Mouse (Mus musculus) megakaryocyte progenitor cell, adult 5-6 weeks (primary cell): ENCODE data around the gene 1700010B08Rik. TPM values are rescaled to one million over a fixed set of nuclear protein-coding genes. Genes with fewer than 3 reads are reported as not detected.

ENCODE experiments used
- ATAC-seq: replicated peaks from 2 replicates; pipeline ENCODE4 v1.8.0; 2016; ENCODE audit warnings: mild to moderate bottlenecking, moderate TSS enrichment, inconsistent platforms; ENCODE audit not compliant: poor library complexity
- total RNA-seq, 2 experiments: library from RNA; stranded (forward) in 1 of 2; stranded (reverse) in 1 of 2; fragments of 157-497, 149-512 nt in 1 of 2; fragments of 200-1000 nt in 1 of 2; gene quantifications; 2 replicates each; pipeline versions ENCODE4 v1.2.3 to v1.2.4; 2015 to 2017

The 1700010B08Rik gene
- total RNA-seq, 2 experiments from 2014 or later = not detected

DNA sequence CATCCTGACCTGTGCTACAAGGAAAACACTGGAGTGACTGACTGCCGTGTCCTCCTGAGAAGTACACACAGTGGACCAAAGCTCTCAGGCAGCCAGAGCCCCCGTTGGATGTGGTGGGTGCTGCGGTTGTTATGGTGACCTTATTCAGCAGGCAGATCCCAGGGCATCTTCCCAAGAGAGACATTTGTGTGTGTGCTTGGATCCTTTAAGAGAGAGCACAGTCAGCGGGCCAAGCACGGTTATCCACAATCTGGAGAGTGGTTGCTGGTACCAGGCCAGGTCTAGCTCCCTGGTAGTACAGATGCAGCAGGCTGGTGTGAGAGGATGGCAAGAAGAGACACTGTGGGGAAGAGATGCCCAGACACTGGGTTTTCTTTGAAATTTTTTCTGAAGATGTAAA lies 2.2 kb upstream of the 1700010B08Rik start:
- no peak for ATAC-seq

DNA sequence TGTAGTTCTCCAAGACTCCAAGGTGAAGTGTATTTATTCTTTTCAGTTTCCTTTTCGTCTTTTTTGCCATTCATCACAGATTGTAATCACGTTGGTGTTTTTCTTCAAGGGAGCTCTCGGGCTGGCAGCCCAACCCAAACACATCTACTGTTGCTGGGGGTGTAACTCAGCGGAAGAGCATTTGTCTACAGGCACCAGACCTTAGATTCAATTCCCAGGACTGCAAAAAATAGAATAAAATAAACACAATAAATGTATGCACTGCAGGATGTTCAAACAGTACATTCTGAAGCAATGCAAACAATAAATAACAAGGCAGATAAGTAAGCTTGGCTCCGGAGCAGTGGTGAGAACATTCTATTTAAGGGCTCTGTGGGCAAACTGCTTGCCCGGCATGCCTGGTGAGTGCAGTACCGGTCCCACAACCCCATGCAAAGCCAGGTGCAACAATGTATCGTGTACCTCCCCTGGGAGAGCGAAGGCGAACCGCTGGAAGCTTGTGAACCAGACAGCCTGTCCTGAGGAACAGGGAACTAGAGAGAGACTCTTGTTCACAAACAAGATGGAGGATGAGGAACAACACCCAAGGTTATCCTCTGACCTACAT lies 3.1 kb downstream of the 1700010B08Rik start:
- ATAC-seq = no peak

DNA sequence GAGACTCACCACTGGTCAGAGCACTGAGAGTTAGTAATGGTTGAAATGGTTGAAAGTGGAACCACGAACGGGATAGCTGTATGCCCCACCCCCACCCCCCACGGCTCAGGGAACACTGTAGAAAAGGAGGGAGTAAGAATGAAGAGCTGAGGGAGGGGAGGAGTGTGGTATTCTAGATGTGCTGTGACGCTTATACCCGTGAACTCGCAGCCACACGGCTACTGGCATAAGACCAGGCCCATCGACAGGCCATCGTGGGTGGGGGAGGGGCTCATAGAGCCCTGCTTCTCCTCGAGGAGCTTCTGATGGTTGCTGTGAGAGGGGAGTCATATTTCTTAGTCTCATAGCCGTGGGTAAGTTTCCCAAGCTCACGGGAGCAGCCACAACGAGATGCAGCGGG lies 5.2 kb downstream of the 1700010B08Rik start:
- ATAC-seq = no peak

DNA sequence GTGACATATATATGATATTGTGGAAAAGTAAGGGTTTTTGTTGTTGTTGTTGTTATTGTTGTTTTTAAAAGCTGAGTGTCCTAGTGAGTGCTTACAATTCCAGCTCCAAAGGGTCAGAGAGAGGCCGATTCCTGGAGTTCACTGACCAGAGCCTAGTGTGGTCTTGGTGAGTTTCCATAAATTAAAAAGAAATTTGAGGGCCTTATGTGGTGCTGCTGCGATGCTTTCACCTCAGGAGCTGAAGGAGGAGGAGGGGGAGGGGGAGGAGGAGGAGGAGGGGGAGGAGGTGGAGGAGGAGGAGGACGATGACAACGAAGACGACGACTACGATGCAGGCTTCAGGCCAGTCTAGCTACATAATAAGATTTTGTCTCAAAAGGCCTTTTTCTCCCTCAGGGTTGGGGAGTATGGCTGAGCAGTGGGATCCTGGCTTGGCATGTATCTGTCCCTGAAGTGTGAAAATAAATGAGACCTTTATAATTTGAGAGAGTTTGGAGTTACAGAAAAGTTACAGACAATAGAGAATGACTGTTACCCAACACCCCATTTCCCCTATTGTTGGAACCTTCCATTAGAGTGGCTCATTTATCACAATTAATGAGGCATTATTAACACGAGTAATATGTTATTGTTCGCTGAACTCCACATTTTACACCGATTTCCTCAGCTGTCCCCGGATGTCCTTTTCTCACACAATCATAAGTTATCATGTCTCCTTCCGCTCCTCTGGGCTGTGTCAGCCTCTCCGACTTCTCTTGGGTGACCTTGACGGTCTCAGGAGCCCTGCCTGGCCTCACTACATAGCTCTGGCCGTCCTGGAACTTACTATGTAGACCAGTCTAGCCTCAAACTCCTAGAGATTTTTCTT lies 6.0 kb downstream of the 1700010B08Rik start:
- no peak for ATAC-seq

DNA sequence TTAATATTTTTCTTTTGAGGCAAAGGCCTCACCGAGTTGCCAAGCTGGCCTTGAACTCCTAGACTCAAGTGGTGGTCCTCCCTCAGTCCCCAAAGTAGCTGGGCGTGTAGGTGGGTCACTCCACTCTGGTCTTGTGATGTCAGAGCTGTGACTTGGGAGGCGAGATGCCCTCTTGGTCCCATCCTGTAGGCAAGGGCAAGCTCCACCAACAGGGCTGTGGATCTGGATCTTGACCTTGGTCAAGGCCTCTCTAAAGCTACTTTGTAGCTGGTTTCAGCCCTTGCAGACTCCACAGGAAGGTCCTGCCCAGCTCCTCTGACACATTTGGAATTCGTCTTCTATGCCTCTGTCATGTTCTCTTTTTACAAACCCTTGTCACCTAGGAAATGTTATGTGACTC lies 6.6 kb downstream of the 1700010B08Rik start:
- no peak for ATAC-seq

DNA sequence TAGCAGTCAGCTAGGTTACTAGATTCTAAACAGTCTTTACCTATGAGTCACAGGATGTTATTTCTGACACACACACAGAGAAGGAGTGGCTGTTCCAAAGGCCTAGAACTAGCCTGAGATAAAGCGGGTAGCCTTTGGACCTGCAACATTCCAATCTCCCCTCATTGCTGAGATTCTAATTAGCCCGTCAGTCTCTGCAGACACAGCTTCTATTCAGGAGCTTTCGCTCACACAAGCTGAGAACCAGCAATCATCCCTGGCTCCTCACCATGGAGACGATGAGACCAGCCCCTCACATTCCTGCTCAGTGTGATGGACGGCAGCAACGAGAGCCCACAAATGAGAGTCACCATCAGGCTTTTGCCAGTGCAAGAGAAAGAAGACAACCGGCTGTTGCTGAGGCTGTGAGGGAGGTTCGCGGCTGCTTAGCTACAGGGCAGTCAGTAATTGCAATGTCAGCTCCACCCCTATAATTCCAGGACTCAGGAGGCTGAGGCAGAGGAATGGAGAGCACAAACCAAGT lies 11.3 kb downstream of the 1700010B08Rik start:
- no peak for ATAC-seq

DNA sequence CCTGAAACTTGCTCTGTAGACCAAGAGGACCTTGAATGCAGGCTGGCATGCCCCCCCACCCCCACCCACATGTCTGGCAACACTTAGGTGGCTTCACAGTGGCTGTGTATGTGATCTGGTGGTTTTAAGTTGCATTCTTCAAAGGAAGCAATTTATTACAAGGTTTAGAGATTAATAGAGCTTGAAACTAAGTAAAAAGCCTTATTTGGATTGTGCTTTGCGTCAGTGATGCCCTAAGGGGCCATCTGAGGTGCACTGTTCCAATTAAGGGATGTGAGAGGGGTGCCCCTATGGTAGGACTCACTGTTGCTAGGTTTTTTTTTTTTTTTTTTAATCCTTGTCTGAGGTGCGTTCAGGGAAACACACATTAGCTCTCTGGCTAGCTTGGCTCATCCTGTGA lies 15.2 kb downstream of the 1700010B08Rik start:
- ATAC-seq = no peak

DNA sequence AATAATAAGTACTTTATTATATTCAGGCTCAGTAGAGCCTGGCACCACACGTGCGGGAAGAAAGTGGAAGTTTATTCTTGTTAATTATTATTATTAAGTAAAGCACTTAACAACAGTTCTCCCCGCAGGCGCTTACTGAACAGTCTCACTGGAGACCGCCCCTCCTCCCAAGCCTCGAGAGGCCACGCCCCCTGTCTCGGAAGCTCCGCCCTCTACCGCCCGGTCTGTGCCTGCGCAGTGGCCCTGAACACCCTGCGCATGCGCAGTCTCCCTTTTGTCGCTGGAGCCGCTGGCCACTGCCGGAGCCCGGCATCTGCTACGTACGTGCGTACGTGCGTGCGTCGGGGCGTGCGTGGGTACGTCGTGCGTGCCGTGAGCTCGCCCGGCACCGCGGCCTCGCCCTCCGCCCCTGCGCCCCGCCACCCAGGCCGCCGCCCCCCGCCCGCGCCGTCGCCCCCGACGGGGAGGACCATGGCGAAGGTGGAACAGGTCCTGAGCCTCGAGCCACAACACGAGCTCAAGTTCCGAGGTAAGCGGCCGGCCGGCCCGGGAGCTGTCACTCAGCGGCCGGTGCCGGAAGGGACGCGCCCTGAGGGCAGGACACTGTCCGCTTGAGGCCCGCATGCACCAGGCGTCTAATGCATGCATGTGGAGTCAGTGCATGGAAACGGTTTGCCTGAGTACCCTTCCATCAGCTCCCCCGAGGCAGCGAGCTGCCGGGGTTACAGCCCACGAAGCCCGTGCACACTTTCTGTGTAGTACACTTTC lies 18.2 kb downstream of the 1700010B08Rik start, which contains the start of gene Vapb:
Gene Vapb (plus strand): TSS at position 290 of the 768 bp plus-strand sequence.
- peak; percentile 86 for ATAC-seq

DNA sequence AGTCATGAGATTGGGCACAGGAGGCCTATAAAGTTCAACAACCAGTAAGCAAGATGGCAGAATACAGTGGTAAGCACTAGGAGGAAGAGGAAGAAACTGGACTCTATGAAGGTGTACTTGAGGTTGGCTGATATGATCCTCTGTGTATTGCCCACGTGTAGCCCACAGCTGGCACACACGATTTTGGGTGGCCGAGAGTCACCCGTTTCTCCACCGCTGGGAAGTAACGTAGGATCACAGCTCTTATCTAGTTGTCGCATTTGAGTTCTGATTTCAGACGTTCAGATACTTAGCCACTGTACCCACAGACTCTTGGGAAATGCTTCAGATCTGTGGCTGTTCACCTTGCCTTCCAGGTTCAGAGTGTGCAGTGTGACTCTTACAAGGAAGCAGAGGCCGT lies 19.0 kb downstream of the 1700010B08Rik start:
- ATAC-seq = peak; percentile 30

DNA sequence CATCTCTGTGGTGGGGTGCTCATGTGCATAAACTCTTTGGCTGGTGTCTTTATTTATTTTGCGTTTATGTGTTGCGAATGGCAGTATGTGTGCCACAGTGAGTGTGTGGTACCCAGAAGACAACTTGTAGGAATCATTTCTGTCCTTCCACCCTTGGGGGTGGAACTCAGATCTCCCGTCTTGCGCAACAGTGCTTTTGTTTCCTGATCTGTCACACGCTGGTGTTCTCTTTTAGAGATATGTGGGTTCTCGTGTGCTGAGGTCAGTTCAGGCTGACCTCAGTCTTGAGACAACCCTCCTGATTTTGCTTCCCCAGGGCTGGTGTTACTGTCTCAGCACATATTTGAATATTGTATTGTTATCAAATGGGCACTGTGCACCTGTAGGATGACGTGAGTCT lies 19.9 kb downstream of the 1700010B08Rik start:
- peak; percentile 56 for ATAC-seq

DNA sequence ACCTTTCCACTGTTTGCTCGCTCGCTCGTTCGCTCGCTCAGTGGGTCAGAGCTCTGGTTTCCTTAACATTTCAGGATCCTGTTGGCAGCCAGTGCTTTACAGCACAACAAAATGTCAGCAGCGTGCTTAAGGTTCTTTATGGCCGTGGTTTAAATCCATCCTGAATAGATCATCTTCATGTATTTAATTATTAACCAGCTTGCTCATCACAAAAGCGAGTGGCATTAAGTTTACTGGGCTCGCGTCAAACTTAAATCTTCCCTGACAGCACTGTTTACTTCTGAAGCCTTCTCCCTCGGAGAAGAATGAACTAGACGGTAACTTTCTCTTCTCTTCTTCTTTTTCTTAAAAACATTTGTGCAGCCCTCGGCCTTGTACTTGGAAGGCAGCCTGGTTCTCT lies 22.9 kb downstream of the 1700010B08Rik start:
- ATAC-seq = no peak

DNA sequence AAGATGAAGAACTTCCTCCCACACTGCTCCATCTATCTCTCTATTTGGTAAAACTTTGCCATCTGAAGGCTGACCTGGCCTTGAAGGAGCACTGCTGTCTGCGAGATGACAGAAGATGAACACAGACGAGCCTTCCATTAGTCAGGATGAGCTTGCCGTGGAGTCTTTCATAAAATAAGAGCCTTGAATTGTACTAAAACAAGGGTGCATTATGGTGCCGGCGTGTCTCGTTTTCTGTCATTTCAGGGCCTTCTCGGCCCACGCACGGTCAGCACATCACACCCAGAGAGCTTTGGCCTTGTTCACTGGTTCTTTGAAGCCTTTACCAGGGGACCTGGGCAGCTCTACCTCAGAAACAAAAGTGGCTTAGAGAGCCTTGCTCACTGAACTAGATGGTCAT lies 23.5 kb downstream of the 1700010B08Rik start:
- no peak for ATAC-seq

DNA sequence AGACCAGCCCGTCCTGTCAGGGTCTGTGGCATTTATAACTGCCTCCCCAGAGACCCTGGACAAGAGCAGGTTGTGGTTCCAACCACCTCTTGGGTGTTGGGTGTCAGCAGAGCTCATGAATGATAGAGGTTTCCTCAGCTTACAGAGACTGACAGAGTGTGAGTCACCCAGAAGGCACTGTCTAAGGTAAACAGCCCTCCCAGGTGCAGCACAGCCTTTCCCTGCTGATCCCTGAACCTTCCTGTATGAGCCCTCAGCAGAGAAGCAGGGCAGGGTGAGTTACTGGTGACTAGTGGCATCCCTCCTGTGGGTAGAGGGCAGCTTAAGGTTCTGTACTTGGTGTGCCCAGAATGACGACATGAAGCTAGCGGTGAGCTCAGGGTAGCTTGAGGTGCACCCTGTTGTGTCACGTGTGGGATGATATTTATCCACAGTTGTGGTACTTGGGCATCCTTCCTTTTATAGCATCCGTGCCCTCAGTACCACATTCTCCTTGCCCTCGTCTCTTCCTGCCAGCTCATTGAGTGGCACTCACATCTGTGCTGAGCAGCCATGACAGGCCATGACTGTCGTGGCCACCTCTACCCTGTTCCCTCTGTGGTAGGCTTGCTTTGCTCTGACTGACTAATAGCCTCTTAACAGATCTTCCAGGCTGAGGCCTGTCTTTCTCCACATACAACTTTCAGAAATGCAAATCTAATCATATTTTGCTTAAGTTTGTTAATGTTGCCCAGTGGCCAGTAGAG lies 25.0 kb downstream of the 1700010B08Rik start:
- no peak for ATAC-seq

DNA sequence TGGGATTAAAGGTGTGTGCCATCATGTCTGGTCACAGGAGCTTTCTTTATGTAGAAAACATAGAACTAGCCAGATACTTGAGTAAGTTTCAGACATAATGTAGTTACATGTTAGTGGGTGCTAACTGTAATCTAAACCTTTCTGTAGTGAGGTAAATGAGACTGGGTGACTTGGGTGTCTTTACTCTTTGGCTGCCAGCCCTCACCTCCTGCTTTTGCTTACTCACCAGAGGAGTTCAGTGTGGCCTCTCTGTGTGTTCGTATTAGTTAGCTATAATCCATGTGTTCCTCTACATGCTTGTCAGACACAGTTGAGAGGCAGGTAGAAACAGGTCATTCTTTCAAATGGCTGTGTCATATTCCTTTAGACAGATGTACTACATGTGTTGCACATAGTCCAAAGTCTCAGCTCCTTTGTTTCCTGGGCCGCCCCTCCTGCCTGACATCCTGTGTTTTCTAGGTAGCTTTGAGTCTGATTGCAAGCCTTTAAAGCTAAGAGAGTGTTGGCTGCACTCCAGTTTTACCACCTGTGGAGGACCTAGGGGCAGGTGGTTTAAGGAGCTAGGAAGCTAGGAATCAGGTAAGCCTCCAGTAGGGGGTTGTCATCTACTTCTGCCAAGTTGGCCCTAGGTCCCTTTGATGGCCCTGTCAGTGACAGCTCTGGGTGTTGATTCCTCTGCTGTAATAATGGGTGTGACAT lies 29.9 kb downstream of the 1700010B08Rik start:
- ATAC-seq = no peak

DNA sequence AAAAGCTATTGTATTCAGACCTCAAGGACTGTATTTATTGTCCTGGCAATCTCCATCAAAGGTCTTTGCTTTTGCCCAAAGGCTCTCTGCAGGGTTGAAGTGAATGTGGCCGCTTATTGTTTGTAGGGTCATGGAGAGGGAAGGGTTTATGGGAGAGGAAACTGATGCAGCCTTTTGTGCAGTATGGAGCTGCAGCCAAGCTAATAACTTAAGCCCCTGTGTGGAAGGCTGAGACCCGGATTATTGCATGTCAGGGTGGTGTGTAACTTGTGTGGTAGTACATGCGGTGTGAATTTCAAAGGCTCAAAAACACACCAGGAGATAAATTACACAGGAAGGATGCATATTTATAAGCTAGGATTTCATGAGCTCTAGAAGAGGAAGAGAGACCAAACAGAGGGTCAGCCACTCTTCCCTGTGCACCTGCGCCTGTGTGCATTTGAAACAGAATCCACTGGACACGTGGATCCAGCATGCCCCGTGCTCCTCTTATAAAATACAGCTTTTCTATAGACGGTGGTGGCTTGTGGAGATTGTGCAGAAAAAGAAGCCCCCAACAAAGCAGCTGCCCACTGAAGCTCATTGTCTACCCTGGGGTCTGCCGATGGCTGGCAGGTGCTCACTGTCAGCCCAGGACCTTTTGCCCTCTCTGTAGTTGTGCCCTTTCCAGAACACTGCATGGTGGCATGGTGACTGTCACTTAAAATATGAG lies 36.4 kb downstream of the 1700010B08Rik start:
- no peak for ATAC-seq

DNA sequence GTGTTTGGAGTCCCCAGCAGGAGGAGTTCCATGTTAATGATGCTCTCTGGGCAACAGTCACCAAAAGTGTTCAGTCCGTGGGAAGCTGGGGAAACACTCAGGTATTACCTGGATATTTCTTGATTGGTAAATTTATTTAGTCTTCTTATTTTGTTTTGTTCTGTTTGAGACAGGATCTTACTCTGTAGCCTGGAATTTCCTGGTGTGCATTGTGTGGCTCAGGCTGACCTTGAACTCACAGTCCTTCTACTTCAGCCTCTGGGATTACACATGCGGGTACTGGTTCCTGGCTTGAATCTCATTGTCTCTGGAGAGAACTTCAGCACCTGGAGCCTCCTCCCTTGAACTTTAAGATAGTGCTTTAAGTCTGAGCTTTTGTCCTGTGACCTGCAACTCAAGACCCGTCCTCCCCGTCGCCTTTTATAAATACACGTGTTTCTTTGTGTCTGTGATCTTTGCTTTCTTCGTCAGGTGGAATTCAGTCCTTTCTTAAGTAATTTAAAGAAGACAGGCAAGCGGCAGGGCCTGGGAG lies 38.5 kb downstream of the 1700010B08Rik start:
- ATAC-seq = no peak

DNA sequence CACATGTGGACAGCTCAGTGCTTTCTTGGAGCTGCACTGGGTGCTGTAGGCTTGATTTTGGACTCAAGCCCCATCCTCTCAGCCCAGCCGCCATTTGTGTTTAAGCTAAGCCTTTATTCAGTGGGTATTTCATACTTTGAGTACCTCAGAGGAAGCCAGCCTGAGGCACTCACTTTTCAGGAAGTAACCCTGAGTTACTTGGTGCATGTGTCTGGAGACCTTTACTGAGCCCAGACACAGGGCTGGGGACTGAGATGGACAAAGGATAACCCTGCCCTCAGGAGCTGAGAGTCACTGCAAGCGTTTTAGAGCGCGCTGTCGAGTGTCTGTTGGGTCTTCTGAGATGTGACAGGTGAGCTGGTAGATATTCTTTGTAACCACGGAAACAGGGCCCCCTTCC lies 41.4 kb downstream of the 1700010B08Rik start:
- peak; percentile 58; the same call in 1 of the 2 replicates for ATAC-seq

DNA sequence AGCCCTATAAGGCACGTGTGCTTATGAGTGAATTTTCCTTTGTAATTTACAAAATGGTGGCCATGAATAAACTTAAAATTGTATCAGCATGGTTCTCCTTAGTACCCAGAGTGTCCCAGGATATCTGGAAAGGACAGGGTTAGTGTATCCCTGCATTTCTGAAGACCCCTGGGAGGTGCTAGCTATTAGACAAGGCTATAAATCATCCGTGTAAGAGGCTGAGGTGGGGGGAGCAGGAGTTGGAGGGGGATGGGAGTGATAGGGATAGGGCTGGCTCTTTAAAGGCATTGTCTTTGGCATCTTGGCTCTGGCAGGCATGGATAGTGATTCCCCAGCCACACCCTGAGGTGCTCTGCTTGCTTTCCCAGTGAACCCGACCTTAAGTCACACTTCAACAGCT lies 45.4 kb downstream of the 1700010B08Rik start:
- no peak for ATAC-seq

DNA sequence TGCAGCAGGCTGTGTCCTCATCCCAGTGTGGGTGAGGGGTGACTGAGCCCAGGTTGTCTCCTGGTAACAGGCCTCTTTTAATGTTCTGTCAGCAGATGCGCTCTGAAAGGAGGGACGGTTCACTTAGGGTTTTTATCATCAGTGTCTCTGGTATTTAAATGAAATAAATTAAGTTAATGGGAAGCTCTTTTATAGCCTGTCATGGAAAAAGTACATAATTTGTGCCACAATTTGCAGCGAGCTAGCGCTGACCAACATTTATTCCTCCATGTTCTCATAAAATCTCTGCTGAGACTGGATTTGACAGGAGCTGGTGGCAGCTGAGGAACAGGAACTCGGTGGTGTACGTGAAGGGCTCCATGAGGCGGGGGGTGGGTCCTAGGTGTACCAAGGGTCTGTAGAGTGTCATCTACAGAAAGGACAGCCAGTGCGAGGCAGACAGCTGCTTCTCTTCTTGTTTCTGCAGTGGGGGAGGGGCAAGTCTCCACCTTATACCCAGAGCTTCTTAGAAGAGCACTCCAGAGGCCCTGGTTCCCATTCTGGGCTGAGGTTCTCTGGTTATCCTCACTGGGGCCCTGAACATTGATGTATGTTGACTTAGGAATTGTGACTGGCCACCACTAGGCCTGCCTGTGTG lies 48.9 kb downstream of the 1700010B08Rik start:
- ATAC-seq = no peak
